Mouse (Mus musculus): ENCODE results near the gene Nup205.

Nup205 gene

DNA sequence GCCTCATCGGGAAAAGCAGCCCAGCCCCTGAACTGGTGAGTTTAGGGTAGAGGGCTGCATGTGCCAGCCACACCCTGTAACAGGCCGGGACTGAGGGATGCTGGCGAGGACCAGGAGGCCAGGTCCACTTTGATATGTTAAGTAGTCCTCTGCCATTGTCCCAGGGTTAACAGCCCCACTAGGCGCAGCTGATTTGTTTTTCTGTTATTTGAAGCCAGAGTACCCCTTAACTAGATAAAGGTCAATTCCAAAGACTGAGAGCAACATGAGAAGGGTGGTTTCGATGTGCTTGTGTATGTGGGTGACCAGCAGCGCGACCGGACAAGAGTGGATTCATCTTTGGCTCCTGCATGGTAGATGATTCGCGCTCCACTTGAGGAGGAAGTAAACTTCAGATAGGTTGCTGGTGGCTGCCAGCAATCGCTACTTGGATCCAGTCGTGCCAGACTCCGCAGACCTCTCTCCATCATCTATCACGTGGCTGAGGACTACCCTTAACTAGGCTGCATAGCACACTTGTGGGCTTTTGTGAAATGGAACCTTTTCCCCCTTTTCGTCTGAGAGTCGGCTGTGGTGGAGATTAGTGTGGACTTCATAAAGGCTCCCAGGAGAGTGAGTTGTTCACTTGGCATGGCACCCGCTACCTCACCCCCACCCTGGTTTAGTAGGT lies 74.7 kb downstream of the Nup205 start:
- DNase-seq: no peak

DNA sequence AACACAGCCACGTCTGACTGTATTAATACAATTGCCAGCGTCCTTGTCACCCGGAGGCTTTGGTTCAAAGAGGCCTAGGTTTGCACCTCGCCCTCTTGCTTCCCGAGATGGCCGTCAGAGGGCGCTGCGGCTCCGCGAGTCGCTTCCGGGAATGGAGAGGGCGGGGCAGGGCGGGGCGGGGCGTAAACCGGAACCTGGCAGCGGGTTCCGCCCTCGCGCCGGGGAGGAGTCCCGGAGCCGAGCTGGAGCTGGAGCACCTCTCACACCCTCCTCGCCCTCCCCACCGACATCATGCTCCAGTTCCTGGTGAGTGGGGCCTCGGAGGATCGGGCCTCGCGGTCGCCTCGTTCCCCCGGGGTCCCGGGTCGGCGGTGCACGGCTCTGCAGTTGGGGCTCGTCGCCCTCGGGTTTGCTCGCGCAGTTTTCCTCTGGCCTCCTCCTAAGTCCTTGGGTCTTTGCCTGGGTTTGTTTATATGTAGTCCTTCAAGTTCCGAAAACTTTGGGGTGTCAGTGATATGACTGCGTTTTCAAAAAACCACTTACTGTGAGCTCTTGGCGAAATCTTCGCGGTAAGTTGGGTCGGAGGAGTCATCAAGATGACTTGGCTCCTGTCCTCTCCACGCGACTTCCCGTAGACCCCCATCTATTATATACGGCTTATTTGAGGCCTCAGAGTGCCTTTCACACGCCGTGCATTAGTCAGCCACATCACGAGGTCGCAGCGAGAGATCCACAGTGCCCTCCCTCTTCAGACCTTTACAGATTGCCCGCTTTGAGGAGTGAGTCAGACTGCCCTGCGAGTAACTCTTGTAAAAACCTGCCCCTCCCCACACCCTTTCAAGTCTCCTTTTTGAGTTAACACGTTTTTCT lies 75.5 kb downstream of the Nup205 start:
- DNase-seq: peak; percentile 91

DNA sequence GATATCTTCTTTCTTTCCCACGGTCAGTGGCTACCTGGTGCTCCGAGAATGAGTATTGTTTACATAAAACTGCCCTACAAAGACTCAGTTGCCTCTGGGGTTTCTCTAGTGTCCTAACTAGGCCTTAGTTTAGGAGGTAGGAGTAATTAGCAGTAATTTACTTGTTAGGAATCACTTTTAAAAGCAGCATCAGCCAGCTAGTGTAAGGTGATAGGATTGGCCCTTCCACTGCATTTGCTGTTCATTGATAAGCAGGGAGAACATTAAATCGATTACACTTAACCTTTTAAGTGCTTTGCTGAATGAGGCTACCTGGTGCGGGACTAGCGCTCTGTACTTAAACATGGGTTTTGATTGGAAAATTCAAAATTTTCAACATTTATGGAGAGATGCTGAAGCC lies 76.3 kb downstream of the Nup205 start:
- no peak for DNase-seq

DNA sequence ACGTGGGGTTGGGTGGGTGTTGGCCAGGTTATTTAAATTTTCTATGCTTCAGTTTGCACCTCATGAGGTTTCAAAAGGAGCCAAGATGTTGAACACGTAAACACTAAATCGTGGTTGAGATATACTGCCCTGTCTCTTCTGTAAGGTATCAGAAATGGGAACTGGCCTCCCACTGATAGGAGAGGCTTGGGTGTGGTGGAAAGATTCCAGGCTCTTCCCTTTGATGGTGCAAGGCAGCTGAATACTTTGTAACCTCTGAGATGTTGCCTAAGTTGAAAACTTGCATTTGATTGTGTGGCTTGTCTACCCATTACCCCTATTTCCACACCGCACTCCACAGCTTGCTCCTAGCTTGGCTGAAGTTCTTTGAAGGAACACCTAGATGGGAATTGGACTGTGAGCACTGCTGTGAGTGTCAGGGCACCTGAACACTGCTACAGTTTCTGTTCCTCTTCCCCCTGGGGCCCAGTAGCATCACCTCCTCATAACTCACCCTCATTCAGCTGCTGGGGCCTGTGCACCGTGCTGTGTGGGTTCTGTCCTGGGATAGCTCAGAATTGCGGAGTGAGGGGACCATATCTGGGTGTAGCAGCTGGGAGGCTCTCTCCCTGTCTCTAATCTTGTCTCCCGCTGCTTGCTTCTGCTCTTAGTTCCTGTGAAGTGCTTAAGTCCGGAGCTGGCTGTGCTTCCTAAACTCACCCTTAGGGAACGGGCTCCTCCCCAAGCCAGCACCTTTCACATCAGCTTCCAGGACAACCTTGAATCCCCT lies 77.1 kb downstream of the Nup205 start:
- no peak for DNase-seq

DNA sequence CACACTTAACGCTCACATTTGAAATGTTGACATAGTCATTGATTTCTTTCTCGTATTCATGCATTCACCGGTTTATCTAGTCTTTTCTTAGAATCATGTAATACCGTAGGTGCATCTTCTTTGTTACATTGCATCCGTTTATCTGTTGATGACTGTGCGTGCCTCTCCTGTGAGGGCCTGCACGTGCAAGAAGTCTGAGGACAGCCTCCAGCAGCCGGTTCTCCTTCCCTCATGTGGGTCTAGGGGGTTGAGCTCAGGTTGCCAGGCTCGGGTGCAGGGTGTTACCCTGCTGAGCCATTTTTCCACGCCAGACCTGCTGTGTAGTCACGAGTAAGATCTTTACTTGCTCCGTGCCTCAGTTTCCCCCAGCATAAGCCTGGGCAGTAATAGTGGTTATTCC lies 77.8 kb downstream of the Nup205 start:
- DNase-seq: no peak

DNA sequence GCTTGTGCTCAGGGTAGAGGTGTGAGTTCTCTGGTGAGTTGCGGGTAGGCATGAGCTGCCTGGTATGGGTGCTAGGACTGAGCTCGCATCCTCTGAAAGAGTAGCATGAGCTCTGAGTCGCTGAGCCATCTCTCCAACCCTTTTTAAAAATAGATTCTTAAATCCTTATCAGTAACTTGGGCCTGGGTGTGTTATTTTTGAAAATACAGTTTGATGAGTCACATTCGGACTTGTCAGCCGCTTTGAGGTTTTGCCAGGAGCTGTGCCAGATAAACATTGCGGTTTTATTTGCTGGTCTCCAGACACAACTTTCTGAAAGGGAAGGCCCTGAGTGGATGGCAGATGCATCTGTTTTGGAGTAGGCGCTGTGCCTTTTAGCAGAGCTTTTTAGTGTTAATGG lies 79.5 kb downstream of the Nup205 start:
- peak; percentile 78 for DNase-seq

DNA sequence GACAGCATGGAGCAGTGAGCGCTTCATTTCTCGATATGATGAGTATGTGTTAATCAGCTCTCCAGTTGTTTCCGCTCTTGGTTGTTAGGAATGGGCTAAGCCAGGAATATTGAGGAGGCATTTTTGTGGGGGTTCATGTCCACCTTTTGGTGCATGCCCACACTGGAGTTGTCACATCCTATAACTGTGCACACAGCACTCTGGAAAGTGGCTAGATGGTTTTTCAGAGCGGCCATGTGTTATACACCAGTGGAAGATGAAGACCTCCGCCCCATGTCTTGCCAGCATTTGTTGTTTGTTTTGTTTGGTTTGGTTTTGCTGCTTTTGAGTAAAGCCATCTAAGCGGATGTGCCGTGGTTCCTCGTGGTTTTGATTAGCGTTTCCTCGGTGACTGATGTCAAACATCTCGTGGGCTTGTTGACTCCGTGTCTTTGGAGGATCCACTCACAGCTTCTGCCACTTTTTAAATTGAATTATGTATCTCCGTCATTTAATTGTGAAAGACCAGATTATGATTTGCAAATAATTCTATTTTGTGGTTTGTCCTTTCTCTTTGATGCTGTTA lies 80.5 kb downstream of the Nup205 start:
- no peak for DNase-seq

DNA sequence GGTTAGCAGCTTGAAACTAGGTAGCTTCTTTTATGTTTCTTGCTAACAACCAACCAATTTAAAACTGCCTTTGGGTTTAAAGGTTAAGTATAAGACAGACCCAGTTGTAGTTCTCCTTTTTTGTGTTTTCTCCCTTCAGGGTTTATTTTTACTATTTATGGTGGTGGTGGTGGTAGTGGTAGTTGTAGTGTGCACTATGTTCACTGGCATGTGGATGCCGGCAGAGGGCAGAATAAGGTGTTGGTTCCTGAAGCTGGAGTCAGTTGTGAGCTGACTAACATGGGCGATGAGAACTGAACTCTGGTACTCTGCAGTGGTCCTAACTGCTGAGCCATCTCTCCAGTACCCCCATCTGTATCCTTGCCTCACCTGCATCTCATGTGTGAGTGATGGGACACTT lies 81.7 kb downstream of the Nup205 start:
- no peak for DNase-seq

DNA sequence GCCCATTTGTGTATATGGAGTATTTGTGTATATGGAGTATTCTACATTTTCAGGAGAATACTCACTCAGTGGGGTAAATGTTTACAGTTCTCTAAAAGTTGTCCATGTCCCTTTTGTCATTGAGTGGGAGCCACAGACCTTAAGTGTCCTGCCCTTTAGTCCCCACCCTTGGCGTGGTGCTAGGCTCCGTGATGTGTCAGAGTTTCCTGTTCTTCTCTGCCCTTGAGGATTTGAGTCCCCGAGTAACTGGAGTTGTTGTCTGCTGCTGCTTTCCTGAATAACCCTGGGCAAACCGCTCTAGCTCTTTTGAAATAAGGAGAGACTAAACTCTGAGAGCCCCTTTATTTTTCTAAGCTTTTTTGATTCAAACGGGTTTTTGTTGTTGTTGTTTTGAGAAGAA lies 82.3 kb downstream of the Nup205 start:
- no peak for DNase-seq

DNA sequence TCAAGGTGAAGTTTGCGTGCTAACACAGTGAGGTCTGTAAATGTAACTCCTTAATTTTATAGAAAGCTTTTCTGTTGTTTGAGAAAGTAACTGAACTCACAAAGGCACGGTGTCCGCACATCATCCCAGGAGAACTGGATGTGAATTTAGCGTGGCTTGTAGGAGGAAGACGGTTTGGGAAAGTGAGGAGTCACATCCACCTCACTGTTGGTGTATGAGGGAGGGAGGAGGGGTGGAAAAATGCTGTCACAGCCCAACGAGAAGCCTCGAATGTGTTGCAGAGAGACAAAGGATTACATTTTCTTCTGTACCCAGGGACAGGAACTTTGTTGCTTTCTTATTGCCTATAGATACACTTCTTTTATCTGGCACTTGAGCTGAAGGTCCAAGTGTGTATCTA lies 83.3 kb downstream of the Nup205 start:
- no peak for DNase-seq

DNA sequence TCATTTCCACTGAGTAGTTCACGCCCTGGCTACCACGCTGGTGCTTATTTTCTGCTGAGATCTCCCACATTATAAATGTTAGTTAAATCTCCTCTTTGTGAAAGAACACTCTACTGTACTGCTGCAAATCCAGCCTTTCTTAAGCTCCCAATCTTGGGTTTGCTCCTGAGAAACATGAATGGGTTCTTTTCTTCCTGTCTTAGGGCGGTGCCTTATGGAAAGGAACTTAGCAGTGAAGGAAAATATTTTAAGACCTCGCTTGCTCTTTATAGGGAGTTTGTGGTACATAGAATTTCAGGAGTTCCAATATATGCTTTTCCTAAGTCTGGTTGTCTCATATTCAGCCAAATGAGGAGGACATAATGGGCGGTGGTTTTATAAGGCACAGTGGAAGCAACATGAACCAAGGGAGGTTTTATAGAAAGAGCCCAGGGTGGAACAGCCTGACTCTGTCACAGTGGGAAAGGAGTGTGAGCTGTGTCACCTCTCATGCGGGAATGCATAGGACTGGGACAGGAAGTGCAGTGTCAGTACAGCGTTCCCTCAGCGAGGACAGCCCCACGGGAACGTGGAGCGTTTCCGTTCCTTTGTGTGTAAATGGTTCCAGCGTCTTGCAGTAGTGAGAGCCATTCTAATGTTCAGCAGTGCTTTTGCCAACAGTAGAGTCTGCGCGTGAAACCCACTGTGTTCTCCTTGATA lies 88.5 kb downstream of the Nup205 start:
- DNase-seq: no peak

DNA sequence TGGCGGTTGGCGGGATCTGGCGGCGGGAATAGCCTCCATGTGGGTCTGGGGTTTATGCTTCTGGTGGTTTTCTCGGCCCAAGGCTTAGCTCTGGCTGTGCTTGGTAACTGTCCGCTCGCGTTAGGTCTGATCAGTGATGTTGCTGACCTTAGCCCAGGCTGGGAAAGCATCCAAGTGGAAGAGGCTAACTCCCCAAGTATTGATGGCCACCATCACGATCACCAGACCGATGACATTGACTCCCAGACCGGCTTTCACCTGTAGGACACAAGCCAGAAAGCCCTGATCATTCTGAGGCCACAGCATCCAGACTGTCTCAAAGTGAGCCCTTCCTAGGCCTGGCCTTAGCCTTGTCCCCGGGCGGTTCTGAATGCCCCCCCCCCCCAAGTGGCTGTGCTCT lies 91.5 kb downstream of the Nup205 start:
- DNase-seq: no peak

DNA sequence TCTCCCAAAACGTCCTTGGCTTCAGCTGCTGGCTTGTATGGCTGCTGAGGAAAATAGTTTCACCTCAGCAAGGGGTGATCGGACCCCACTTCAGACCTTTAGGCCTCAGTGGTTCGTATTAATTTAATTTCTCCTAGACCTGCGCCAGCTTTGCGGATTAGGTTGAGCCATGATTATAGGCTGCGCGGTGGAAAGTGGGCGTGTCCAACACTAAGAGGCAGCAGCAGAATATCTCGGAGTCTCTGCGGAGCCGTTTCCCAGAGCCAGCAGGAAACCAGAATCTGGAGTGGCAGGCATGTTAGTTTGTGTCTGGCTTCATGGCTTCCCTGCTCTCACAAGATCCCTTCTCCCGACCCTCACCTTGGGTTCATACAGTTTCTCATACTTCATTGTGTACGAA lies 92.4 kb downstream of the Nup205 start:
- DNase-seq: no peak

DNA sequence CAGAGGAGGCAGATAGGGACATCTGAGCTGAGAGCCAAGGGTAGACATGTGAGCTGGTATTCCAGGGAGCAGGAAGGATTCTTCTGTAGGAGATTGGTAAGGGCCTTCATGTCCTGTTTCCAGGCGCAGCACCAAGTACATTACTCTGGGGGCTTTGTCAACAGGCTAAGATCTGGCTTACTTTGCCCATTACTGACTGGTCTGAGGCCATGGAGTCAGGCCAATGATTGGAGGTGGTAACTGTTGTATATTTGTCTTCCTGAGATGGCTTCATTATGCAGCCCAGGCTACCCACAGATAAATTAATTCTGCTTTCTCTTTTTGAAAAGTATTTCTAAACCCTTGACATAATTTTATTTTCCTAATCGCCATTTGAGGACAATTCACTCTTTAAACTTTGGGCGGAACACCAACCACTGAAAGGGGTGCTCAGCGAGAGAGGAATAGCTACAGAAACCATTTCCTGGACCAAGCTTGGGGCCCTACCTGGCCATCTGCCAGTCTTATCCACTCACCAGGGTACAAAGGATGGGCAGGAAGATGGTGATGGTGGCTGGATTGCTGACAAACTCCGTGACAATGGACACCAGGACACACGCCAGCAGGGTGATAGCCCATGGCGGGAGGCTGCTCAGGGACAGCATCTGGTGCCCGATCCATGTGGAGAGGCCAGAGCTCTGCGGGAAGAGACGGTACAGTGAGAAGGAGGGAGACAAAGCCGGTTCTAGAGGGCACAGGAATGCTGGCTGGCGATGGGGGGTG lies 94.1 kb downstream of the Nup205 start:
- peak; percentile 43 for DNase-seq

DNA sequence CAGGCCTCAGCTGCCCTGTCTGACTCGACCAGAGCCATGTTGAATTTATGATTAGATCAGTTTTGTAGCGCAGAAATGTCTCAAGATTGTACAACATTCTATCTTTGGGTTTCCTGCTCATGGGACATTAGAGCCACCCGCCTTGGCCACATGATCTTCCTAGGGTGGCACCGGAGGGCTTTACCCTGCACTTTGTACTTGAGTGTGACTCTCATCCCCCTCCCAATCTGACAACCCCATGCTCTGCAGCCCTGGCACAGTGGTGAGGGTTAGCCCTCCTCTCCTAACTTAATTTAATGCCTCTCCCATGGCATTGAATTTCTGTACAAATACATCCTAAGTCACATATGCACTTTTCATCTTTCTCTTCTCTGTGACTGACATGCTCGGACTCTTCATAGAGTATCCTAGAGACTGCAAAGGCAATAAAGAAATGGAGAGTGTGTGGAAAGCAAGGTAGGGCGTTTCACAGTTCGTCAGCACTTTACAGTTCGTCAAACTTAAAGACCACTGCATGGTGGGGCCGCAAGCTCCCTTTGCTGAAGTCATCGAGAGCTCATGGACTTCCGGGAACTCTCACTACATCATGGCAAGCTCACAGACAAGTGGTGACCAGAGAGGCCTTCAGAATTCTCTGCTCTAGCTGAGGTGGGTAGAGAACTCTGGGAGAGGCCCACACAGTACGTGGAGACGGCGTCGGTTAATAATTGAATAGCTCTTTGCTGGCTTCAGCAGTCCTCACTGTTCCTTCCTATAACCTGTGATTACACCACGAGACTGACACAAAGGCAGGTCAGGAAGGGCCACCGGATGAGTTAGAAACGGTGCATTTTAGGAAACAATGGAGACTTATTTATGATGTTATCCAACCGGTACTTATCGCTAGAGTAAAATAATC lies 94.9 kb downstream of the Nup205 start:
- no peak for DNase-seq

DNA sequence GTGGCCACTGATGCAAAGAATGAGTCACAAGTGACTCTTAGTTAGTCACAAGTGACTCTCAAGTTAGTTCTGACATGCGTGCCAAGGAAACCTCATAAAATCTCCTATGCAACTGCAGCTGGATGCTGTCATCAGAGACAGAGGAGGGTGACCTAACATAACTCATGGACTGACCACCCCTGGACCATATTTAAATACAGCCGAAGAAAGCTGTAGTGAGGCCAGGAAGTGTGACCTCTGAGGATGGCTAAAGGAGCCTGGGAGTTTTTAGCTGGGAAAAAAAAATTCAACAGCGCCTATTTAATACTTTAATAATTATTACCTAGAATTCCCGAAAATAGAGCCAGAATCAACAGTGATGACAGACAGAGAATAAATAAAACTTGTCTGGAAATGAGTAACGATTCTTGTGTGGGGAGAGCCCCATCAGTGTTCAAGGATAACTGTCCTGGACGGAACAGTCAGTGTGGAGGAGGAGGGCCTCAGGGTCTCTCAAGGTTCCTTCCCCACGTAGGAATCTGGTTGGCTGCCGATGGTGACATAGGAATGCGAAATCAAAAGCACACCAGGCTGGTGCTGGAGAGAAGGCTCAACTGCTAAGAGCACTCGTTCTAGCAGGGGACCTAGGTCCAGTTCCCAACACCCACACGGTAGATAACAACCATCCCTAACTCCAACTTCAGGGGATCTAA lies 96.3 kb downstream of the Nup205 start:
- DNase-seq: peak; percentile 34

DNA sequence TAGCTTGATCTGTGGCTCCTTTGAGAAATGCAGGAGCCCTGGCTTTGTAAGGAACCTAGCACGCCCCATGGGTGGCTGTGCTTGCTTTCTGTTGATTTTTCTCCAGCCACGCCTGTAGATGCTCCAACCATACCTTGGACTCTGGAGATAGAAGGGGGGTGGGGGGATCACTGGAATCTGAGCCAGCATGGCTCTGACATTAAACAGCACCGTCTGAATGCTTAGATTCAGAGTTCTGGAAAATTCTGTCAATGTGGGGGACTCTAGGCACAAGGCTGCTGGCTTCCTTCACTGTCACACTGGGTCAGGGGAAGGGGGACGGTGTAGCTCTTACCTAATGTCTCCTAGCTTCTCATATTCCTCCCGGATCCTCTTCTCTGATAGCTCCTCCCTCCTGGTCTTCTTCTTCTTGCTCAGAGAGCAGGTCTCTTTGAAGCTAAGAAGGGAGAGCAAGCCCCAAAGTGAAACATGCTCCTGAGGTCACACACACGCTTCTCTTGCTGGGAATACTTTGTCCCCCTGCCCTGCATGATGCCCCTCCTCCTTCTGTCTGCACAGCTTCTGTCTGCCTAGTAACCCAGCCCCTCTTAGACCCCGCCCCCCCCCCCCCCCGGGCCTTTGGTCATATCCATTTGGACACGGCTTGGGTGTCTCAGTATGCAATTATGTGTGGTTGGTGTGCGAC lies 100.8 kb downstream of the Nup205 start:
- DNase-seq: no peak

DNA sequence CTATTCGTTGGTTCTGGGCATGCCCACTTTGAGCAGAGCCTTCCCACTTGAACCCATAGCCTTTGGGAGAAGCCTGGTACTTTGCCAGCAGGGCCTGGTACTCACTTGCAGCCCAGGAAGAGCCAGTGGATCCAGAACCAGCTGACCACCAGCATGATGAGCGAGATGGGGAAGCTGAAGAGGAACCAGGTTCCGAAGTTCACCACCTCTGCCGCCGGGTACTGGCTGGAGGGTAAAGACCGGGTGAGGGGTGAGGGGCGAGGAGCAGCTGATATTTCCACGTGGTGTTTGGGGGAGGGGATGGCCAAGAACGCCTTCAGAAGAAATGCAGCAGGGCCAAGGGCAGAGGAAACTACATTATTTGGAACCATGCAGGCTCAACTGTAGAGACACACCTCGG lies 102.1 kb downstream of the Nup205 start:
- no peak for DNase-seq

DNA sequence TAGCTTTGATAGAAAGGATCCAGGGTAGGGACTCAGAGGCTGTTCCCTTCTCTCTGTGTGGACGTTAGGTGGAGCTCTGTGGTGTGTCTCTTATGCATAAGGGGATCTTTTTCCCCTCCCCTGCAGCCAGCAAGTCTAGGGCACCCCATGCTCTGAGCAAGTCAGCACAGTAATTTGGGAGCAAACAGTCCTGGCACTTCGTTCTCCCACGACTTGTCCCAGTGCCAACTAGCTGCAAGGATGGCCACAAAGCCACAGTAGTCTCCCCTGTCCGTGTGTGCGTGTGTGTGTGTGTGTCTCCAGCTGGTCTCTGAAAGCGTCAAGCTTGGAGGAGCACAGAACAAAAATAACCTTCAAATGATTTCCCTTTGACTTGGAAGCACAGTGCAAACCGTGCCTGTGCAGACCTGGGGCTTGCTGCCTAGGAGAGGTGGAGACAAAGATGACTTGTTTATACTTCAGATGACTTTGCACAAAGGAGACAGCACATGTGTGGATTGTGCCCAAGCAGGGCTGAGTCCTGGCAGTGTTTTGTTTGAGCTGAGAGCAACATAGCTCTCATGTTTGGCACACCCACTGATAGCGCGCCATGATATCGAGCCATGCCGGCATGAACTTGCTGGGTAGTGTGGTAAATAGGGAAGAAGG lies 111.0 kb downstream of the Nup205 start:
- peak; percentile 67 for DNase-seq
